In the genomic region with DNA sequence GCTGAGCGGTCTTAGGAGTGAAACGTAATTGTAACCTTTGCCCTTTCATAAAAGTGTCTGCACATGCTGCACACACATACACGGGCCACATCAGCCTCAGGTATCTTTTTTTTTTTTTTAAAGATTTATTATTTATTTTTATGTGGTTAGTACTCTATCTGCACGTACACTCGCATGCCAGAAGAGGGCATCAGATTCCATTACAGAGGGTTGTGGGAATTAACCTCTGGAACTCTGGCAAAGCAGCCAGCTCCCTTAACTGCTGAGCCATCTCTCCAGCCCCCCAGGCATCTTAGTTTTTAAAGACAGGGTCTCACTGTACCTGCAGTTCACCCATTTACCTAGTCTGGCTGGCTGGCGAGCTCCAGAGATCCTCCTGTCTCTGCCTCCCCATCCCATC, we compare ENCODE assay signal across 10 mouse cellular contexts. TPM values are rescaled to one million over a fixed set of nuclear protein-coding genes. Genes with fewer than 3 reads are reported as not detected.
DNase-seq lines count a peak whose midpoint lies in the region; ATAC-seq and TF ChIP-seq lines count a peak whose summit lies in the region.
"Had no signal": no experiment of that assay in that cellular context is flagged by ENCODE, and none has a peak within 500 bp of the region (broad histone marks: within the 10 kb centered on the region; RNA-seq: fewer than 3 reads in every experiment).

No protein-coding gene starts in this region.

- 79% methylated on average over 6 of the region's 6 CpGs for WGBS in liver, embryonic 14.5 days (ENCODE audit: insufficient replicate concordance)
- 87% methylated on average over 6 of the region's 6 CpGs for WGBS in liver, embryonic 11.5 days

- peak overlapping the region; percentile 82 for H3K27ac ChIP-seq in gastrocnemius, adult 2 months
- no peak overlapping the region for H3K27ac ChIP-seq in liver, embryonic 14.5 days
- no peak overlapping the region for H3K27ac ChIP-seq in liver, embryonic 11.5 days (ENCODE audit: low read depth, low read length)
- peak overlapping the region; percentile 48 for H3K27ac ChIP-seq in brown adipose tissue, adult 24 weeks (replicated peaks; ENCODE audit: low read depth, low read length)
- H3K27ac ChIP-seq: hindbrain, embryonic 10.5 days; macrophage had no signal

- TF ChIP-seq POLR2A in myocyte (IDR thresholded peaks at IDR 0.05; ENCODE audit: insufficient read length, low read depth): no peak

- H3K36me3 ChIP-seq in liver, embryonic 14.5 days (replicated peaks; ENCODE audit: control insufficient read depth, insufficient read depth, low read depth): no peaks in the 10 kb centered on the region
- peaks cover 7% of the 10 kb centered on the region; the same call in 1 of the 2 replicates for H3K36me3 ChIP-seq in liver, embryonic 11.5 days (ENCODE audit: control insufficient read depth, insufficient read depth, low read length)
- H3K36me3 ChIP-seq in myocyte (ENCODE audit: control insufficient read depth, insufficient read depth): peaks cover 61% of the 10 kb centered on the region

- no peak for ATAC-seq in liver, embryonic 14.5 days (ENCODE audit: insufficient read depth)
- no peak for ATAC-seq in liver, embryonic 11.5 days (replicated peaks; ENCODE audit: low FRiP score)

- no peaks in the 10 kb centered on the region for H3K9me3 ChIP-seq in liver, embryonic 14.5 days (ENCODE audit: control insufficient read depth, low read length)
- H3K9me3 ChIP-seq in liver, embryonic 11.5 days (ENCODE audit: control insufficient read depth, low read length): no peaks in the 10 kb centered on the region
- H3K9me3 ChIP-seq: hindbrain, embryonic 10.5 days had no signal

- intact Hi-C loops in gastrocnemius, adult 2 months (cut with DNase I): loop anchor here (2.0 kb wide), 1 partner anchor 41 kb away; no protein-coding TSS in a partner anchor

- no peak overlapping the region for H3ac ChIP-seq in myocyte (ENCODE audit: control insufficient read depth, insufficient read length)

- no peak for DNase-seq in gastrocnemius, adult 2 months
- no peak for DNase-seq in gastrocnemius, postnatal 25 days
- DNase-seq in liver, embryonic 14.5 days (ENCODE audit: low read depth in 3 of 3, low spot score in 3 of 3): no peak
- no peak for DNase-seq in liver, embryonic 11.5 days (ENCODE audit: low spot score)
- DNase-seq in layer of hippocampus, postnatal 10 days (ENCODE audit: low spot score in 2 of 2): no peak
- DNase-seq in urinary bladder, postnatal 10 days (ENCODE audit: low spot score): no peak

- peak; percentile 22; the same call in 1 of the 2 replicates for TF ChIP-seq CTCF in gastrocnemius, adult 2 months (IDR thresholded peaks at IDR 0.05)
- TF ChIP-seq CTCF in liver, embryonic 14.5 days (IDR thresholded peaks at IDR 0.05; ENCODE audit: low read depth): peak; percentile 23

- H3K4me3 ChIP-seq in gastrocnemius, adult 2 months: no peak overlapping the region
- no peak overlapping the region for H3K4me3 ChIP-seq in liver, embryonic 14.5 days (ENCODE audit: insufficient read depth in 1 of 2, low read depth in 2 of 2, low read length in 2 of 2)
- no peak overlapping the region for H3K4me3 ChIP-seq in liver, embryonic 11.5 days (ENCODE audit: low read depth, low read length)
- H3K4me3 ChIP-seq in brown adipose tissue, adult 24 weeks (ENCODE audit: insufficient read depth, low read depth, low read length): no peak overlapping the region
- peak overlapping the region; percentile 28 for H3K4me3 ChIP-seq in myocyte
- H3K4me3 ChIP-seq: hindbrain, embryonic 10.5 days had no signal

- no peak overlapping the region for H3K4me2 ChIP-seq in liver, embryonic 14.5 days (ENCODE audit: low read depth)
- H3K4me2 ChIP-seq in liver, embryonic 11.5 days: no peak overlapping the region
- H3K4me2 ChIP-seq in myocyte (ENCODE audit: low read depth): peak overlapping the region; percentile 85

- peaks cover 37% of the 10 kb centered on the region for H3K79me2 ChIP-seq in myocyte (ENCODE audit: control insufficient read depth, insufficient read depth)

- no peak for TF ChIP-seq EP300 in liver, embryonic 14.5 days (IDR thresholded peaks at IDR 0.05; ENCODE audit: low read depth)

- no peaks in the 10 kb centered on the region for H3K27me3 ChIP-seq in liver, embryonic 14.5 days (ENCODE audit: control insufficient read depth, insufficient read depth, low read length)
- H3K27me3 ChIP-seq in liver, embryonic 11.5 days (replicated peaks; ENCODE audit: control insufficient read depth, insufficient read depth, low read length): no peaks in the 10 kb centered on the region
- no peaks in the 10 kb centered on the region for H3K27me3 ChIP-seq in myocyte (ENCODE audit: control insufficient read depth, insufficient read depth, insufficient read length)

- 0 out of 4 replicates have a peak, but pooled peaks cover 0 to 2% of the 10 kb centered on the region in 2 experiments for H3K4me1 ChIP-seq in liver, embryonic 14.5 days (replicated peaks; ENCODE audit: control insufficient read depth in 2 of 2, insufficient read depth in 2 of 2, low read length in 1 of 2)
- H3K4me1 ChIP-seq in liver, embryonic 11.5 days (replicated peaks; ENCODE audit: control insufficient read depth, insufficient read depth, low read length): no peaks in the 10 kb centered on the region
- peaks cover 30% of the 10 kb centered on the region for H3K4me1 ChIP-seq in brown adipose tissue, adult 24 weeks (ENCODE audit: control insufficient read depth, insufficient read depth, insufficient read length, low read length)

- no peak overlapping the region for H3K9ac ChIP-seq in liver, embryonic 14.5 days (replicated peaks)
- no peak overlapping the region for H3K9ac ChIP-seq in liver, embryonic 11.5 days (ENCODE audit: low read depth, low read length)

TF ChIP-seq in myocyte, 11 proteins besides CTCF, POLR2A, EP300 and RAD21:
- TF ChIP-seq TCF3 (IDR thresholded peaks at IDR 0.05; ENCODE audit: insufficient read length, low read depth) (no peak), MYOD1 (IDR thresholded peaks at IDR 0.05; ENCODE audit: control insufficient read depth in 1 of 3, insufficient read length in 2 of 3, low read depth in 2 of 3) (no peak), MYOG (IDR thresholded peaks at IDR 0.05; ENCODE audit: control insufficient read depth in 1 of 3, insufficient read depth in 1 of 3, insufficient read length in 2 of 3, low read depth in 2 of 3) (no peak), CEBPB (IDR thresholded peaks at IDR 0.05; ENCODE audit: insufficient read depth, poor library complexity, severe bottlenecking) (no peak), E2F4 (IDR thresholded peaks at IDR 0.05; ENCODE audit: insufficient read depth) (no peak), SRF (IDR thresholded peaks at IDR 0.05; ENCODE audit: control insufficient read depth, insufficient read length, low read depth) (no peak), REST (IDR thresholded peaks at IDR 0.05; ENCODE audit: insufficient read depth, insufficient read length) (no peak), MAX (IDR thresholded peaks at IDR 0.05; ENCODE audit: low read depth) (no peak)

RNA-seq across cellular contexts. Expression of a gene that starts 11.9 kb away (rescaled TPM):
- total RNA-seq in gastrocnemius, adult 2 months (2021): 10 to 100 TPM; 23.3 to 29.7 TPM
- total RNA-seq in gastrocnemius, postnatal 25 days (2021): 10 to 100 TPM; 26.0 to 29.1 TPM
- polyA plus RNA-seq in liver, embryonic 14.5 days (2012; rRNA removed): 3.9 and 4.4 TPM in 2 replicates
- polyA plus RNA-seq in liver, embryonic 14.5 days (2014; fragmentation: Nextera tagmentation; extraction: Ambion mirVana): 0.75 and 1.0 TPM in 2 replicates
- 3.4 and 3.7 TPM in 2 replicates for polyA plus RNA-seq in liver, embryonic 11.5 days (2014; fragmentation: Nextera tagmentation; extraction: Ambion mirVana)
- 32.6 and 33.2 TPM in 2 replicates for polyA plus RNA-seq in brown adipose tissue, adult 24 weeks (2012; ENCODE audit: insufficient read depth, insufficient read length, missing spikeins)
- 84.0 TPM for polyA plus RNA-seq in myocyte (2012; fragmentation: generic; extraction: Trizol)
- total RNA-seq in layer of hippocampus, postnatal 10 days (2021): 100 to 1,000 TPM; 112 to 130 TPM

RNA-seq across cellular contexts. Expression of a gene that starts 22.4 kb away (rescaled TPM):
- under 1 TPM; 0.36 to 0.59 TPM for total RNA-seq in gastrocnemius, adult 2 months (2021)
- under 1 TPM; 0.40 to 0.43 TPM for total RNA-seq in gastrocnemius, postnatal 25 days (2021)
- 0.12 and 0.22 TPM in 2 replicates for polyA plus RNA-seq in liver, embryonic 14.5 days (2012; rRNA removed)
- polyA plus RNA-seq in liver, embryonic 14.5 days (2014; fragmentation: Nextera tagmentation; extraction: Ambion mirVana): 0.08 and 0.17 TPM in 2 replicates
- 0.95 and 1.1 TPM in 2 replicates for polyA plus RNA-seq in liver, embryonic 11.5 days (2014; fragmentation: Nextera tagmentation; extraction: Ambion mirVana)
- 2.6 TPM in 1 of 2 replicates, not detected in the other for polyA plus RNA-seq in brown adipose tissue, adult 24 weeks (2012; ENCODE audit: insufficient read depth, insufficient read length, missing spikeins)
- polyA plus RNA-seq in myocyte (2012; fragmentation: generic; extraction: Trizol): 53.1 TPM
- 1 to 10 TPM; 2.0 to 2.1 TPM for total RNA-seq in layer of hippocampus, postnatal 10 days (2021)
- polyA plus RNA-seq: macrophage had no signal

RNA-seq across cellular contexts. Expression of a gene that starts 22.6 kb away (rescaled TPM):
- 10 to 100 TPM; 28.5 to 30.8 TPM for total RNA-seq in gastrocnemius, adult 2 months (2021)
- total RNA-seq in gastrocnemius, postnatal 25 days (2021): 10 to 100 TPM; 25.5 to 28.3 TPM
- 82.2 and 115 TPM in 2 replicates for polyA plus RNA-seq in liver, embryonic 14.5 days (2012; rRNA removed)
- 160 and 183 TPM in 2 replicates for polyA plus RNA-seq in liver, embryonic 14.5 days (2014; fragmentation: Nextera tagmentation; extraction: Ambion mirVana)
- polyA plus RNA-seq in liver, embryonic 11.5 days (2014; fragmentation: Nextera tagmentation; extraction: Ambion mirVana): 338 and 381 TPM in 2 replicates
- polyA plus RNA-seq in brown adipose tissue, adult 24 weeks (2012; ENCODE audit: insufficient read depth, insufficient read length, missing spikeins): 25.3 and 30.1 TPM in 2 replicates
- polyA plus RNA-seq in myocyte (2012; fragmentation: generic; extraction: Trizol): 123 TPM
- 100 to 1,000 TPM; 110 to 122 TPM for total RNA-seq in layer of hippocampus, postnatal 10 days (2021)

Comparison
In these comparisons a context has a peak if more than half of its experiments do, and no peak if none do; other contexts are left out.
1. H3K27ac ChIP-seq: peak in gastrocnemius, adult 2 months (single experiment) and brown adipose tissue, adult 24 weeks (single experiment); none in liver, embryonic 14.5 days (single experiment) and liver, embryonic 11.5 days (single experiment).
2. RNA of a gene that starts 22.4 kb away (polyA plus RNA-seq): 53.1 TPM in myocyte (single experiment); 2.6 TPM in brown adipose tissue, adult 24 weeks, 0.95 to 1.1 TPM in liver, embryonic 11.5 days and 0.08 to 0.22 TPM in liver, embryonic 14.5 days; every median in the first group is over 10 times any median in the second.